Mouse (Mus musculus): ENCODE measurements around the gene Thsd7b. TPM values are rescaled to one million over a fixed set of nuclear protein-coding genes. Genes with fewer than 3 reads are reported as not detected.

Gene Thsd7b
- polyA plus RNA-seq, 1 experiment from 2014 or later = 12.3 TPM

- Histone ChIP-seq H3K27ac (replicated peaks; ENCODE audit: low read depth, low read length) (no peak overlapping the region), H3K9ac (replicated peaks; ENCODE audit: low read length) (no peak overlapping the region), H3K4me1 (ENCODE audit: control insufficient read depth, insufficient read depth, low read length) (no peaks in the 10 kb centered on the region), H3K36me3 (ENCODE audit: control insufficient read depth, insufficient read depth, low read length) (no peaks in the 10 kb centered on the region), H3K27me3 (ENCODE audit: control insufficient read depth, insufficient read depth, low read length) (no peaks in the 10 kb centered on the region), H3K4me2 (ENCODE audit: low read length) (no peak overlapping the region), H3K9me3 (ENCODE audit: control insufficient read depth, low read length) (no peaks in the 10 kb centered on the region), H3K4me3 (replicated peaks; ENCODE audit: low read depth, low read length) (no peak overlapping the region)
- ATAC-seq (ENCODE audit: low FRiP score, low TSS enrichment) (no peak), DNase-seq (no peak)
- WGBS = 85% methylated on average over 3 of the region's 3 CpGs
These were observed 793.3 kb downstream of the Thsd7b start for GRCm38 (mm10) chr1:130066193-130066959.

- H3K27ac ChIP-seq (replicated peaks; ENCODE audit: low read depth, low read length) = no peak overlapping the region
- no peak overlapping the region for H3K9ac ChIP-seq (replicated peaks; ENCODE audit: low read length)
- no peaks in the 10 kb centered on the region for H3K9me3 ChIP-seq (ENCODE audit: control insufficient read depth, low read length)
- DNase-seq (no peak), ATAC-seq (ENCODE audit: low FRiP score, low TSS enrichment) (no peak)
- H3K4me3 ChIP-seq (replicated peaks; ENCODE audit: low read depth, low read length) = no peak overlapping the region
- H3K36me3 ChIP-seq (ENCODE audit: control insufficient read depth, insufficient read depth, low read length) = no peaks in the 10 kb centered on the region
- no peaks in the 10 kb centered on the region for H3K27me3 ChIP-seq (ENCODE audit: control insufficient read depth, insufficient read depth, low read length)
- 78% methylated on average over 2 of the region's 2 CpGs for WGBS
- no peaks in the 10 kb centered on the region for H3K4me1 ChIP-seq (ENCODE audit: control insufficient read depth, insufficient read depth, low read length)
- H3K4me2 ChIP-seq (ENCODE audit: low read length) = no peak overlapping the region
These were observed 810.7 kb downstream of the Thsd7b start for GRCm38 (mm10) chr1:130083788-130084187.

- DNase-seq = no peak
- no peaks in the 10 kb centered on the region for H3K27me3 ChIP-seq (ENCODE audit: control insufficient read depth, insufficient read depth, low read length)
- H3K36me3 ChIP-seq (ENCODE audit: control insufficient read depth, insufficient read depth, low read length) = no peaks in the 10 kb centered on the region
- no peak for ATAC-seq (ENCODE audit: low FRiP score, low TSS enrichment)
- no peaks in the 10 kb centered on the region for H3K9me3 ChIP-seq (ENCODE audit: control insufficient read depth, low read length)
- WGBS = 75% methylated on average over 3 of the region's 3 CpGs
- no peak overlapping the region for H3K4me2 ChIP-seq (ENCODE audit: low read length)
- no peak overlapping the region for H3K9ac ChIP-seq (replicated peaks; ENCODE audit: low read length)
- H3K4me3 ChIP-seq (replicated peaks; ENCODE audit: low read depth, low read length) = no peak overlapping the region
- H3K27ac ChIP-seq (replicated peaks; ENCODE audit: low read depth, low read length) = no peak overlapping the region
- H3K4me1 ChIP-seq (ENCODE audit: control insufficient read depth, insufficient read depth, low read length) = no peaks in the 10 kb centered on the region
These were observed 812.1 kb downstream of the Thsd7b start for GRCm38 (mm10) chr1:130085207-130085606.

- DNase-seq (no peak), ATAC-seq (ENCODE audit: low FRiP score, low TSS enrichment) (no peak; the same call in 1 of the 2 replicates)
- 89% methylated on average over 2 of the region's 2 CpGs for WGBS
- no peak overlapping the region for H3K4me2 ChIP-seq (ENCODE audit: low read length)
- no peaks in the 10 kb centered on the region for H3K36me3 ChIP-seq (ENCODE audit: control insufficient read depth, insufficient read depth, low read length)
- no peak overlapping the region for H3K27ac ChIP-seq (replicated peaks; ENCODE audit: low read depth, low read length)
- no peaks in the 10 kb centered on the region for H3K4me1 ChIP-seq (ENCODE audit: control insufficient read depth, insufficient read depth, low read length)
- no peaks in the 10 kb centered on the region for H3K27me3 ChIP-seq (ENCODE audit: control insufficient read depth, insufficient read depth, low read length)
- no peak overlapping the region for H3K9ac ChIP-seq (replicated peaks; ENCODE audit: low read length)
- no peaks in the 10 kb centered on the region for H3K9me3 ChIP-seq (ENCODE audit: control insufficient read depth, low read length)
- H3K4me3 ChIP-seq (replicated peaks; ENCODE audit: low read depth, low read length) = no peak overlapping the region
These were observed 812.8 kb downstream of the Thsd7b start for GRCm38 (mm10) chr1:130085910-130086309.

GRCm38 (mm10) chr1:130099227-130099626, 826.1 kb downstream of the Thsd7b start:
- Histone ChIP-seq H3K4me1 (ENCODE audit: control insufficient read depth, insufficient read depth, low read length) (no peaks in the 10 kb centered on the region), H3K9me3 (ENCODE audit: control insufficient read depth, low read length) (no peaks in the 10 kb centered on the region), H3K36me3 (ENCODE audit: control insufficient read depth, insufficient read depth, low read length) (no peaks in the 10 kb centered on the region), H3K27ac (replicated peaks; ENCODE audit: low read depth, low read length) (no peak overlapping the region), H3K4me2 (ENCODE audit: low read length) (no peak overlapping the region), H3K27me3 (ENCODE audit: control insufficient read depth, insufficient read depth, low read length) (no peaks in the 10 kb centered on the region), H3K4me3 (replicated peaks; ENCODE audit: low read depth, low read length) (no peak overlapping the region), H3K9ac (replicated peaks; ENCODE audit: low read length) (no peak overlapping the region)
- ATAC-seq (ENCODE audit: low FRiP score, low TSS enrichment) (no peak), DNase-seq (no peak)
- WGBS = 80% methylated on average over 2 of the region's 2 CpGs

- H3K9me3 ChIP-seq (ENCODE audit: control insufficient read depth, low read length) = no peaks in the 10 kb centered on the region
- no peaks in the 10 kb centered on the region for H3K36me3 ChIP-seq (ENCODE audit: control insufficient read depth, insufficient read depth, low read length)
- H3K4me2 ChIP-seq (ENCODE audit: low read length) = no peak overlapping the region
- no peaks in the 10 kb centered on the region for H3K4me1 ChIP-seq (ENCODE audit: control insufficient read depth, insufficient read depth, low read length)
- 81% methylated on average over 1 of the region's 1 CpGs for WGBS
- DNase-seq = no peak
- no peak for ATAC-seq (ENCODE audit: low FRiP score, low TSS enrichment)
- H3K9ac ChIP-seq (replicated peaks; ENCODE audit: low read length) = no peak overlapping the region
- H3K27ac ChIP-seq (replicated peaks; ENCODE audit: low read depth, low read length) = no peak overlapping the region
- no peak overlapping the region for H3K4me3 ChIP-seq (replicated peaks; ENCODE audit: low read depth, low read length)
- no peaks in the 10 kb centered on the region for H3K27me3 ChIP-seq (ENCODE audit: control insufficient read depth, insufficient read depth, low read length)
These were observed 839.6 kb downstream of the Thsd7b start for GRCm38 (mm10) chr1:130112580-130113314.

GRCm38 (mm10) chr1:130113549-130113948, 840.4 kb downstream of the Thsd7b start:
- H3K27ac ChIP-seq (replicated peaks; ENCODE audit: low read depth, low read length) = no peak overlapping the region
- 90% methylated on average over 2 of the region's 2 CpGs for WGBS
- no peak overlapping the region for H3K9ac ChIP-seq (replicated peaks; ENCODE audit: low read length)
- H3K4me1 ChIP-seq (ENCODE audit: control insufficient read depth, insufficient read depth, low read length) = no peaks in the 10 kb centered on the region
- DNase-seq (no peak), ATAC-seq (ENCODE audit: low FRiP score, low TSS enrichment) (no peak)
- H3K4me2 ChIP-seq (ENCODE audit: low read length) = no peak overlapping the region
- H3K9me3 ChIP-seq (ENCODE audit: control insufficient read depth, low read length) = no peaks in the 10 kb centered on the region
- no peaks in the 10 kb centered on the region for H3K27me3 ChIP-seq (ENCODE audit: control insufficient read depth, insufficient read depth, low read length)
- no peak overlapping the region for H3K4me3 ChIP-seq (replicated peaks; ENCODE audit: low read depth, low read length)
- no peaks in the 10 kb centered on the region for H3K36me3 ChIP-seq (ENCODE audit: control insufficient read depth, insufficient read depth, low read length)

- Histone ChIP-seq H3K9ac (replicated peaks; ENCODE audit: low read length) (no peak overlapping the region), H3K36me3 (ENCODE audit: control insufficient read depth, insufficient read depth, low read length) (no peaks in the 10 kb centered on the region), H3K4me3 (replicated peaks; ENCODE audit: low read depth, low read length) (no peak overlapping the region), H3K27ac (replicated peaks; ENCODE audit: low read depth, low read length) (no peak overlapping the region), H3K4me2 (ENCODE audit: low read length) (no peak overlapping the region), H3K27me3 (ENCODE audit: control insufficient read depth, insufficient read depth, low read length) (no peaks in the 10 kb centered on the region), H3K9me3 (ENCODE audit: control insufficient read depth, low read length) (no peaks in the 10 kb centered on the region), H3K4me1 (ENCODE audit: control insufficient read depth, insufficient read depth, low read length) (no peaks in the 10 kb centered on the region)
- ATAC-seq (ENCODE audit: low FRiP score, low TSS enrichment) (no peak), DNase-seq (no peak)
- WGBS = 95% methylated on average over 3 of the region's 3 CpGs
These were observed 857.8 kb downstream of the Thsd7b start for GRCm38 (mm10) chr1:130130901-130131300.

- no peak overlapping the region for H3K4me3 ChIP-seq (replicated peaks; ENCODE audit: low read depth, low read length)
- H3K27me3 ChIP-seq (ENCODE audit: control insufficient read depth, insufficient read depth, low read length) = no peaks in the 10 kb centered on the region
- no peaks in the 10 kb centered on the region for H3K36me3 ChIP-seq (ENCODE audit: control insufficient read depth, insufficient read depth, low read length)
- no peak for DNase-seq
- no peak for ATAC-seq (ENCODE audit: low FRiP score, low TSS enrichment)
- H3K27ac ChIP-seq (replicated peaks; ENCODE audit: low read depth, low read length) = no peak overlapping the region
- no peaks in the 10 kb centered on the region for H3K9me3 ChIP-seq (ENCODE audit: control insufficient read depth, low read length)
- no peak overlapping the region for H3K9ac ChIP-seq (replicated peaks; ENCODE audit: low read length)
- H3K4me1 ChIP-seq (ENCODE audit: control insufficient read depth, insufficient read depth, low read length) = peaks cover 9% of the 10 kb centered on the region
- no peak overlapping the region for H3K4me2 ChIP-seq (ENCODE audit: low read length)
These were observed 893.1 kb downstream of the Thsd7b start for GRCm38 (mm10) chr1:130166187-130166586.

All from midbrain, embryonic 14.5 days (tissue).